Mouse (Mus musculus) spleen, adult 2 months (tissue): ENCODE data around the gene Abhd14a. TPM values are rescaled to one million over a fixed set of nuclear protein-coding genes. Genes with fewer than 3 reads are reported as not detected.
A peak's percentile ranks its signal among the peaks of the same experiment; 100 is the strongest.

Source experiments
- DNase-seq, 2 experiments: peaks; one replicate each; pipeline versions ENCODE4 v3.0.0 to v3.0.0-alpha.2; 2012 to 2021; ENCODE audit warnings: low spot score in 2 of 2, low read depth in 1 of 2
- H3K27ac ChIP-seq: fragments of 200-500 bp; 2 replicates; pipeline ENCODE4 v1.5.1; 2012; ENCODE audit warnings: low read length, inconsistent platforms; ENCODE audit not compliant: insufficient read depth
- H3K27me3 ChIP-seq: fragments of 200-500 bp; 2 replicates; pipeline ENCODE4 v1.6.1; 2012; ENCODE audit warnings: mild to moderate bottlenecking, moderate library complexity, low read length, inconsistent platforms; ENCODE audit not compliant: control insufficient read depth, insufficient read depth
- H3K36me3 ChIP-seq: fragments of 200-500 bp; 2 replicates; pipeline ENCODE4 v1.6.1; 2012; ENCODE audit warnings: mild to moderate bottlenecking, low read length, inconsistent platforms; ENCODE audit not compliant: control insufficient read depth, insufficient read depth
- H3K4me1 ChIP-seq: fragments of 200-500 bp; 2 replicates; pipeline ENCODE4 v1.6.1; 2011; ENCODE audit warnings: inconsistent platforms; ENCODE audit not compliant: control insufficient read depth, insufficient read depth, insufficient read length
- H3K4me3 ChIP-seq: fragments of 200-500 bp; 2 replicates; pipeline ENCODE4 v1.5.1; 2011; ENCODE audit warnings: mild to moderate bottlenecking, inconsistent platforms; ENCODE audit not compliant: insufficient read depth, insufficient read length; ENCODE audit errors: extremely low read depth
- CTCF ChIP-seq: fragments of 200-500 bp; IDR thresholded peaks from 2 replicates; pipeline ENCODE4 v1.5.1; 2011; ENCODE audit warnings: mild to moderate bottlenecking, inconsistent platforms; ENCODE audit not compliant: insufficient read depth, insufficient read length, insufficient replicate concordance; ENCODE audit errors: extremely low read depth
- POLR2A ChIP-seq: fragments of 200-500 bp; IDR thresholded peaks from 2 replicates; pipeline ENCODE4 v1.6.1; 2011; ENCODE audit warnings: low read depth, low read length, inconsistent platforms
- WGBS: fragments of 180-500 bp; shearing (Covaris S2); methylation state at CpG from one replicate; pipeline ENCODE4 v1.1.7; 2018; 5-methylcytosine and 5-hydroxymethylcytosine counted together
- polyA plus RNA-seq: library from polyadenylated mRNA; depleted of rRNA; stranded (reverse); fragments of >200 nt; gene quantifications from 2 replicates; pipeline ENCODE4 v1.2.3, GENCODE M21; 2012

Abhd14a gene
- polyA plus RNA-seq, 1 experiment = 11.5 TPM

- TF ChIP-seq POLR2A = no peak
- TF ChIP-seq CTCF = no peak
- no peak for DNase-seq
- WGBS = 88% methylated on average over 6 of the region's 6 CpGs
- Histone ChIP-seq H3K27ac (no peak overlapping the region), H3K4me1 (no peaks in the 10 kb centered on the region; the same call in 1 of the 2 replicates), H3K4me3 (no peak overlapping the region), H3K27me3 (no peaks in the 10 kb centered on the region), H3K36me3 (no peaks in the 10 kb centered on the region)
Measured at GRCm38 (mm10) chr9:106405275-106405674, 42.2 kb downstream of the Abhd14a start.

GRCm38 (mm10) chr9:106402607-106403375 lies 44.7 kb downstream of the Abhd14a start:
- no peak overlapping the region for H3K27ac ChIP-seq
- no peak for TF ChIP-seq CTCF
- TF ChIP-seq POLR2A = no peak

DNA sequence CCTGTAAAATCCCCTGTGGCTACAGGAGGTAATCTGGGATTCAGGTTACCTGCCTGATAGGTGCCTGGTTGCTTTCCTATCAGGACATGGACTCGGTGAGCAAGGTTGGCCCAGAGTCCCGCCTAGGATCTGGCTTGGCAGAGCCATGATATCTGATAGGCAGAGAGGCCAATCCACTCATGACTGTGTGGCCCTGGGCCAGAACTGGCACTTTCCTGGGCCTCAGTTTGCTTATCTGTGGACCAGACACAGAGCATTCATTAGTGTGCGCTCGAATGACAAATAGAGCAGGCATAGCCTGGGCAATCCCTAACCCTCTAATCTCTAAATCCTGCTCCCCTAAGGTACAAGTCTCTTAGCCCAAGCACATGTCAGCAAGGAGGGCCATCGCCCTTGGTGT lies 45.3 kb downstream of the Abhd14a start:
- 83% methylated on average over 5 of the region's 5 CpGs for WGBS
- TF ChIP-seq CTCF (no peak), POLR2A (no peak)
- Histone ChIP-seq H3K4me3 (no peak overlapping the region), H3K27ac (no peak overlapping the region), H3K27me3 (no peaks in the 10 kb centered on the region), H3K4me1 (no peaks in the 10 kb centered on the region; the same call in 1 of the 2 replicates), H3K36me3 (no peaks in the 10 kb centered on the region)
- DNase-seq = no peak

More at GRCm38 (mm10) chr9:106402607-106403375, 44.7 kb downstream of the Abhd14a start:
- H3K4me1 ChIP-seq = no peaks in the 10 kb centered on the region; the same call in 1 of the 2 replicates
- H3K27me3 ChIP-seq = no peaks in the 10 kb centered on the region
- H3K36me3 ChIP-seq = no peaks in the 10 kb centered on the region
- 93% methylated on average over 16 of the region's 16 CpGs for WGBS
- H3K4me3 ChIP-seq = no peak overlapping the region
- no peak for DNase-seq

- WGBS = 88% methylated on average over 3 of the region's 3 CpGs
- no peak overlapping the region for H3K27ac ChIP-seq
- H3K27me3 ChIP-seq = no peaks in the 10 kb centered on the region
- TF ChIP-seq CTCF (no peak), POLR2A (no peak)
- H3K36me3 ChIP-seq = no peaks in the 10 kb centered on the region
- DNase-seq = no peak
- no peaks in the 10 kb centered on the region for H3K4me1 ChIP-seq
- no peak overlapping the region for H3K4me3 ChIP-seq
Measured at GRCm38 (mm10) chr9:106399808-106400207, 47.7 kb downstream of the Abhd14a start.

DNA sequence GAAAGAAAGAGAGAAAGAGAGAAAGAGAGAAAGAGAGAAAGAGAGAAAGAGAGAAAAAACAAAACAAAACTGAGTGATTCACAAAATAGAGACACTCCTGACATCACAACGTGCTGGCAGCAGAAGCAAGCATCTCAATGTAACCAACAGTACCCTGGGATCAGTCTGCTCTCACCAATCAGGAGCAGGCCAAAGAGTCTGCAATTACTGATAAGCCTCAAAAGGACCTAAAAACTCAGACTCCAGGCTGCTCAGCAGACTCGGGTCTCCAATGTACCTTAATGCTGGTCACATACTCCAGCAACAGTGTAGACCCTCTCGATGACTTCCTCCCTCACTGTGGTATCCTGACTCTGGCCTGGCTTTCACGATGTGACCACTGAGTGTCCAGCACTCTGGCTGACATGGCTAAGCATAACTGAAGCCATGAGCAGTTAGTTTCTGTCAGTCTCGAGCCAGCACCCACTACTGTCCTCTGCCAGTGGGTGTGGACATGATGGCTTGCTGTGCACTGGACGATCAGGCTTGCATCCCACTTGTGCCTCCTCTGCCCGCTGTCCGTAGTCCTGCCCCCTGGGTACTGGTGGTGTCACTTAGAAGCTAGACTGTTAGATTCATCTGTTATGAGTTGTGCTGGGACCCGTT lies 48.7 kb downstream of the Abhd14a start:
- Histone ChIP-seq H3K36me3 (no peaks in the 10 kb centered on the region), H3K4me3 (no peak overlapping the region), H3K4me1 (peaks cover 6% of the 10 kb centered on the region; the same call in 1 of the 2 replicates), H3K27ac (no peak overlapping the region), H3K27me3 (no peaks in the 10 kb centered on the region)
- no peak for DNase-seq
- TF ChIP-seq POLR2A (no peak), CTCF (no peak)
- WGBS = 63% methylated on average over 9 of the region's 9 CpGs

DNA sequence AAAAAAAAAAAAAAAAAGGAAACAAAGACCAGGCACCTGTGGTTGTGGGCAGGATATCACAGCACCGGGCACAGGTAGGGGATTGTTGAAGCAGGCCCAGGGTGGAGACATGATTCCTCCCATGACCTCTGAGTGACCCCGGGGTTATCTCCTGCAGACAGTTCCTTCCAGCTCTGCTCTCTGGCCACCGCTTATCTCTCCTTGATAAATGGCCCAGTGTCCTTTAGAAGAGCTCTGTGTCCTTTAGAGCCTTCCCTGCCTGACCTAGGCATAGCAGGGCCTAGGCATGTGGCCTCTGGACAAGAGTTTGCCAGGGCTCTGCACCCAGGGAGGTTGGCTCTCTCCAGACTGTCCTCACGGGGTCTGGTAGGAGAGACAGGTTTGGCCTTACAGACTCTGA lies 49.7 kb downstream of the Abhd14a start:
- H3K27me3 ChIP-seq = no peaks in the 10 kb centered on the region
- H3K4me1 ChIP-seq = peaks cover 6% of the 10 kb centered on the region; the same call in 1 of the 2 replicates
- peak overlapping the region; percentile 22; the same call in 1 of the 2 replicates for H3K27ac ChIP-seq
- no peak for DNase-seq
- no peak overlapping the region for H3K4me3 ChIP-seq
- H3K36me3 ChIP-seq = no peaks in the 10 kb centered on the region
- 68% methylated on average over 4 of the region's 4 CpGs for WGBS
- TF ChIP-seq CTCF = no peak
- no peak for TF ChIP-seq POLR2A
